Mouse (Mus musculus) CH12.LX (cell line): ENCODE data around the gene Myo1a.

Experiments
- CTCF ChIP-seq, 2 experiments: IDR thresholded peaks in 1 of 2; conservative IDR thresholded peaks in 1 of 2; 2 replicates each; pipeline ENCODE4 v1.5.1; 2011 to 2012; ENCODE audit warnings: low read depth in 2 of 2, low read length in 2 of 2, improper control_type of control experiment in 1 of 2, inconsistent platforms in 1 of 2, mild to moderate bottlenecking in 1 of 2, moderate library complexity in 1 of 2
- ELF1 ChIP-seq: IDR thresholded peaks from 2 replicates; pipeline ENCODE4 v1.6.1; 2014; ENCODE audit warnings: low read depth, mild to moderate bottlenecking, inconsistent platforms, low read length, improper control_type of control experiment
- MAX ChIP-seq: IDR thresholded peaks from 2 replicates; pipeline ENCODE4 v1.6.1; 2011; ENCODE audit warnings: low read length, improper control_type of control experiment
- POLR2A ChIP-seq: IDR thresholded peaks from 2 replicates; pipeline ENCODE4 v1.6.1; 2011; ENCODE audit warnings: low read depth, mild to moderate bottlenecking, improper control_type of control experiment, low read length

GRCm38 (mm10) chr10:127755770-127756468 lies 50.9 kb downstream of the Myo1a start:
- TF ChIP-seq CTCF (conservative IDR thresholded peaks at IDR 0.05 in 1 of 2, IDR thresholded peaks at IDR 0.05 in 1 of 2; ENCODE audit: low read depth in 2 of 2, low read length in 2 of 2) (no peak), POLR2A (no peak), MAX (no peak), ELF1 (no peak)
